Mouse (Mus musculus) gastrocnemius, adult 18-20 months (tissue): ENCODE measurements around the gene Btbd3. TPM values are rescaled to one million over a fixed set of nuclear protein-coding genes. Genes with fewer than 3 reads are reported as not detected.

ENCODE experiments used
- DNase-seq: peaks from one replicate; pipeline ENCODE4 v3.0.0; 2021; ENCODE audit warnings: low spot score
- total RNA-seq, 2 experiments: library from RNA; stranded (reverse); gene quantifications; 2 replicates each; pipeline ENCODE4 v1.2.3; 2021

The Btbd3 gene
- total RNA-seq, 2 experiments from 2014 or later, result 9.5 to 9.7 TPM

GRCm38 (mm10) chr2:138378855-138379254, 122.5 kb downstream of the Btbd3 start:
- no peak for DNase-seq

GRCm38 (mm10) chr2:138384762-138385161, 128.4 kb downstream of the Btbd3 start:
- no peak for DNase-seq

GRCm38 (mm10) chr2:138388591-138388990, 132.2 kb downstream of the Btbd3 start:
- DNase-seq, result no peak

GRCm38 (mm10) chr2:138403046-138403445, 146.7 kb downstream of the Btbd3 start:
- no peak for DNase-seq

- no peak for DNase-seq
These were observed 149.6 kb downstream of the Btbd3 start for GRCm38 (mm10) chr2:138405753-138406528.

- DNase-seq, result no peak
These were observed 150.3 kb downstream of the Btbd3 start for GRCm38 (mm10) chr2:138406703-138407102.

GRCm38 (mm10) chr2:138412537-138412936, 156.2 kb downstream of the Btbd3 start:
- no peak for DNase-seq

GRCm38 (mm10) chr2:138422321-138422720, 166.0 kb downstream of the Btbd3 start:
- DNase-seq, result no peak

- no peak for DNase-seq
These were observed 175.6 kb downstream of the Btbd3 start for GRCm38 (mm10) chr2:138431991-138432390.

GRCm38 (mm10) chr2:138446466-138446865, 190.1 kb downstream of the Btbd3 start:
- DNase-seq, result no peak

GRCm38 (mm10) chr2:138446943-138447342, 190.6 kb downstream of the Btbd3 start:
- no peak for DNase-seq

GRCm38 (mm10) chr2:138447681-138448080, 191.3 kb downstream of the Btbd3 start:
- no peak for DNase-seq

GRCm38 (mm10) chr2:138468046-138468572, 211.7 kb downstream of the Btbd3 start:
- DNase-seq, result no peak

- no peak for DNase-seq
These were observed 217.0 kb downstream of the Btbd3 start for GRCm38 (mm10) chr2:138473407-138473806.

- DNase-seq, result no peak
These were observed 220.1 kb downstream of the Btbd3 start for GRCm38 (mm10) chr2:138476486-138476885.

- no peak for DNase-seq
These were observed 220.9 kb downstream of the Btbd3 start for GRCm38 (mm10) chr2:138477278-138477677.

- no peak for DNase-seq
These were observed 226.2 kb downstream of the Btbd3 start for GRCm38 (mm10) chr2:138482541-138482940.

GRCm38 (mm10) chr2:138484871-138485270, 228.5 kb downstream of the Btbd3 start:
- no peak for DNase-seq

GRCm38 (mm10) chr2:138490688-138491405, 234.5 kb downstream of the Btbd3 start:
- DNase-seq, result no peak

- no peak for DNase-seq
These were observed 235.8 kb downstream of the Btbd3 start for GRCm38 (mm10) chr2:138492176-138492575.

GRCm38 (mm10) chr2:138503866-138504380, 247.6 kb downstream of the Btbd3 start:
- no peak for DNase-seq

GRCm38 (mm10) chr2:138515531-138515930, 259.2 kb downstream of the Btbd3 start:
- DNase-seq, result no peak
